Mouse (Mus musculus): Measurements from ENCODE around the gene Slc19a2. TPM values are rescaled to one million over a fixed set of nuclear protein-coding genes. Genes with fewer than 3 reads are reported as not detected.
A peak's percentile ranks its signal among the peaks of the same experiment; 100 is the strongest.

Slc19a2 gene
- polyA plus RNA-seq, 1 experiment = 6.7 TPM

DNA sequence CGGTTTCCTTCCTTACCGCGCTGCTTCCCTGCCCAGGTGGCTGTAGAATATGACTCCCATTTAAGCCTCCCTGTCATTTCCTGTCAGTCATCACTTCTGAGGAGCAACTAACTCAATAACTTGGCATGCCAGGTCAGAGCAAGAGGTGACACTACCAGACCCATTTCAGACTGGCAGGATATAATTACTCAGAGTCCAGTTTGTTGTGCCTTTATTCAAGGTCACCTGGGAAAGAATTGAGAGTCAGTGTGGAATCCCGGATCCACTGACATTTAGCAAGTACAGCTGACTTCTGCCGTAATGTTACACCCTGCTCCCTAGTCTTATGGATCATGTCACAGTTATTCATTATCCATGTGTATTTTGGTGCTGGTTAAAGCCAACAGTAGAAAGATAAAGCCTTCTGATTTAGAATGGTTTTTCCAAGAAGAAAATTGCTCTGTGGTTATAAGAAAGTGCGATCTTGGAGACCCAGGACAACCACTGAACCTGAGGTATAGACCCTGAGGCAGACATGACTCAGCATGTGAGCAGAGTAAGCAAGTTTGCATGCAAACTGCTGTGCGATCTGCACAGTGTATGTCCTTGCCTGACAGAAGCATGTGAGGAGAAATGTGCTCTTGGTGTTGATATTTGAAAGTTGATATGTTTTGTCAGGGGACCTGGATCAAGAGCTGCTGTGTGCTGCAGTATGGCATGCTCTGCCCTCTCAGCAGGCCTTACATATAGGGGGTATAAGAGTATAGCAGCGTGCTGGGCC is 1.7 kb downstream of the Slc19a2 start:
- TF ChIP-seq POLR2A (IDR thresholded peaks at IDR 0.05; ENCODE audit: borderline replicate concordance, low read depth, low read length) (no peak), CTCF (IDR thresholded peaks at IDR 0.05; ENCODE audit: low read depth, low read length) (no peak)
- H3K27ac ChIP-seq (ENCODE audit: insufficient read depth, low read depth, low read length) = no peak overlapping the region
- H3K4me3 ChIP-seq (ENCODE audit: insufficient read depth, low read length) = peak overlapping the region; percentile 97
- peaks cover 12% of the 10 kb centered on the region for H3K4me1 ChIP-seq (ENCODE audit: control insufficient read depth, insufficient read depth, low read length)

DNA sequence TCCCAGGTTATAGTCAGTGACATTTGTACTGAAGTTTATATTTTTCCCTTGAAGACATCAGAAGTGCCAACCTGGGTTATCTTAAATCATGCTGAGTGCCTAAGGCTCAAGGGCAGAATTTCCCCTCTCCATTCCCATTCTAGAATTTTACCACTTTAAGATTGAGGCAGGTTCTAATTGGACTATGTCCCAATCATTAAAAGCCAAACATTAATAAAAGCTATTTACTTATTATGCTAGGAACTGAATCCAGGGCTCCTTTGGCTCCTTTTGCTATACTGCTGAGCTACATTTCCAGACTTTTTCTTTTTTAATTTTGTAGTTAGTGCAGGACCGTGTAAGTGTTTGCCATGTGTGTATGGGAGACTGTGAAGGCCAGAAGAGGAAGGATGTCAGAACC is 2.6 kb downstream of the Slc19a2 start:
- Histone ChIP-seq H3K27ac (ENCODE audit: insufficient read depth, low read depth, low read length) (no peak overlapping the region), H3K4me3 (ENCODE audit: insufficient read depth, low read length) (no peak overlapping the region), H3K4me1 (ENCODE audit: control insufficient read depth, insufficient read depth, low read length) (peaks cover 12% of the 10 kb centered on the region)
- no peak for TF ChIP-seq POLR2A (IDR thresholded peaks at IDR 0.05; ENCODE audit: borderline replicate concordance, low read depth, low read length)
- no peak for TF ChIP-seq CTCF (IDR thresholded peaks at IDR 0.05; ENCODE audit: low read depth, low read length)

DNA sequence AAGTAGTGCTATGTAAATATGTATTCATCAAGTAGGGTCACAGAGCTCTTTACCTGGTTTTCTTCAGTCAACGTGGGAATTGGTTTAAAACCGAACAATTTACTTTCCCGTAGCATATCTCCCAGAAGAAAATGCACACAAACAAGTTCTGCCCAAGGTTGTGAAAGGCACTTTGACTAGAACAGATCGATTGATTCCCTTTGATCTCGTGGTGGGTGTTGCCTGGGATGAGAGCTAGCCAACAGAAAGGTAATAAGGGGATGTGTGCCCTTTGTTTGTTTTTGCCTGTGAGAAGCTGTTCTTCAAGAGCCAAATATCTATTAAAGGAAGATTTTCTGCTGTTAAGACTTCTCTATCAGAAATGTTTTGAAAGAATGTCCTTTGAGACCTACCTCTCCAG is 3.7 kb downstream of the Slc19a2 start:
- Histone ChIP-seq H3K4me1 (ENCODE audit: control insufficient read depth, insufficient read depth, low read length) (peaks cover 8% of the 10 kb centered on the region), H3K27ac (ENCODE audit: insufficient read depth, low read depth, low read length) (no peak overlapping the region)
- no peak for TF ChIP-seq POLR2A (IDR thresholded peaks at IDR 0.05; ENCODE audit: borderline replicate concordance, low read depth, low read length)
- TF ChIP-seq CTCF (IDR thresholded peaks at IDR 0.05; ENCODE audit: low read depth, low read length) = no peak

DNA sequence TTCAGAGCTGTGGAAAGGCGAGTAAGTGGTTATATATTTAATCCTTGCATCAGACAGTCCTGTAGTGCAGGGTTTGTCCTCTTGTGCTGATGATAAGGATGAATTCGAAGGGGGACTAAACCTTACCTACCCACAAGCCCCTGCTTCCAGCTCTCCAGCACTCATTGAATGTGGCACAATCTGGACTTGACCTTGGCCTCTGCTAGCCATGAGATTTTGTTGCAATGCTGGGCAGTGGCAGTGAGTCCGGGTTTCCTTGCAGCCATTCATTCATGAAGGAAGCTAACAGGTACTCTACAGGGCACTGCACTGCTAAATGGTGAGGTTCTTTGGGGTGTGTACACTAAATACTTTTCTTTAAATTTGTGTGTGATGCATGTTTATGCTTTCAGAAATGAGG is 6.0 kb downstream of the Slc19a2 start:
- TF ChIP-seq CTCF (IDR thresholded peaks at IDR 0.05; ENCODE audit: low read depth, low read length) (no peak), POLR2A (IDR thresholded peaks at IDR 0.05; ENCODE audit: borderline replicate concordance, low read depth, low read length) (no peak)
- Histone ChIP-seq H3K27ac (ENCODE audit: insufficient read depth, low read depth, low read length) (no peak overlapping the region), H3K4me1 (ENCODE audit: control insufficient read depth, insufficient read depth, low read length) (peaks cover 5% of the 10 kb centered on the region)

More for the DNA sequence above, 3.7 kb downstream of the Slc19a2 start:
- H3K4me3 ChIP-seq (ENCODE audit: insufficient read depth, low read length) = no peak overlapping the region

DNA sequence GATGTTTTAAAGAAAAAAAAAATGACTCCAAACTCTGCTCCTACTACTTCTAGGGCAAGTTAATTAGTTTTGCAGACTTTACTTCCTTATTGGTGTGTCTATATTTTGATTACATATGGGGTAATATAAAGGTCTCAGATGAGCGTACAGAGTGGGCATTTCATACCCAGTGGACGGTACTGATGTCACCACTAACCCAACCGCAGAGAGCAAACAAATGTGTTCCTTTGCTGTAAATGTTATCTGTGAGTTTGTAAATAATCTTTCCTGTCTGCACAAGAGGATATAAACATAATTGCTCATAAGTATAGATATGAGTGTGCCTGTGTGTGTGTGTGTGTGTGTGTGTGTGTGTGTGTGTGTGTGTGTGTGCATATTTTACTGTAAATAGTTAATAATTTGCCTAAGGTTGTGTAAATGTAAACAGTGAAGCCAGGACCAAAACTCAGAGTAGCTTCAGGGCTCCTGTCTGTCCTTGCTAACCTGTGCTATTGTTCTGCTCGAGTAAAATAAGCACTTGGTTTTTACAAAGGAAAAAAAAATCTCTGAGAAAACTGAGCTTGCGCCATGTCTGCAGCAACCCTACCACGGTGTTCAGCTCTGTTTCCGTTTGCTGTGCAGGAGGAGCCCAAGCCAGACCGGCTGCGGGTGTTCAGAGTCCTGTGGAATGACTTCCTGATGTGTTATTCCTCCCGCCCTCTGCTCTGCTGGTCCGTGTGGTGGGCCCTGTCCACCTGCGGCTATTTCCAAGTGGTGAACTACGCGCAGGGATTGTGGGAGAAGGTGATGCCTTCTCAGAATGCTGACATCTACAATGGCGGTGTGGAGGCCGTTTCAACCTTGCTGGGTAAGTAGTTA is 11.6 kb downstream of the Slc19a2 start:
- TF ChIP-seq CTCF (IDR thresholded peaks at IDR 0.05; ENCODE audit: low read depth, low read length) (no peak), POLR2A (IDR thresholded peaks at IDR 0.05; ENCODE audit: borderline replicate concordance, low read depth, low read length) (no peak)
- Histone ChIP-seq H3K27ac (ENCODE audit: insufficient read depth, low read depth, low read length) (no peak overlapping the region), H3K4me3 (ENCODE audit: insufficient read depth, low read length) (no peak overlapping the region), H3K4me1 (ENCODE audit: control insufficient read depth, insufficient read depth, low read length) (peaks cover 12% of the 10 kb centered on the region; the same call in 1 of the 2 replicates)

More for the DNA sequence above, 6.0 kb downstream of the Slc19a2 start:
- no peak overlapping the region for H3K4me3 ChIP-seq (ENCODE audit: insufficient read depth, low read length)

DNA sequence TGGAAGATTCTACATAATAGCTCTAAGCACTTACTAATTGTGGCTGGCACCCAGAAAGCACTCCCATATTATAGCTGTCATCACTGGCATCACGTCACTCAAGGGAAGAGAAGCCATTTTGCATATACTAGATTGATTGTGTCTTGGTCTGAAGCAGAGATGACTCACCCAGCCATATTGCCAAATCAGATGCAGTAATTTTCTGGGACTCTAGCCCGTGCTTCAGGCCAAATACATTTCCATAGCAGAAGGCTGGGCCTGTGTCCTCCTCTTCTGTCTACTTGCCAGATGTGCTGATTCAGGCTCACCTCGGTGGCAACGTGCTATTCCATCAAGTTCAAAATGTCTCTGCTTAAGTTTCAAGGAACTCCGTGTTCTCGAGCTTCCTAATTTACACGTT is 12.7 kb downstream of the Slc19a2 start:
- no peak for TF ChIP-seq CTCF (IDR thresholded peaks at IDR 0.05; ENCODE audit: low read depth, low read length)
- no peak for TF ChIP-seq POLR2A (IDR thresholded peaks at IDR 0.05; ENCODE audit: borderline replicate concordance, low read depth, low read length)
- Histone ChIP-seq H3K4me1 (ENCODE audit: control insufficient read depth, insufficient read depth, low read length) (peaks cover 12% of the 10 kb centered on the region; the same call in 1 of the 2 replicates), H3K4me3 (ENCODE audit: insufficient read depth, low read length) (no peak overlapping the region), H3K27ac (ENCODE audit: insufficient read depth, low read depth, low read length) (peak overlapping the region; percentile 9; the same call in 1 of the 2 replicates)

DNA sequence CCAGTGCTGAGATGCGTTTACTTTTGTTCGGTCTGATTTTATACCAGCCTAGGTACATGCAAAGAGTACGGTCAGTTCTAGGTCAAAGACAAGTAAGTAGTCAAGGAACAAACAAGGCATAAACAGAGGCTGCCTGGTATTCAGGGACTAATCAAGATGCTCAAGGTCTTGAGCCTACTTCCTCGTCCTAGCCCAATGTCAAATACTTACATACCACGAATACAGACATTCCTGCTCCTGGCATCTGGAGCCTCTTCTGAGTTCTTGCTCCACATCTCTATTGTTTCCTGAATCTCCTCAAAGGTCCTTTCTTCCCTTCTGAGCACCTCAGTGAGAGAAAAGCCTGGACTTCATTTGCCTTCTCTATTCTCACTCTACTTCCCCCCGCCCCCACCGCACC is 22.1 kb downstream of the Slc19a2 start:
- Histone ChIP-seq H3K27ac (ENCODE audit: insufficient read depth, low read depth, low read length) (no peak overlapping the region), H3K4me1 (ENCODE audit: control insufficient read depth, insufficient read depth, low read length) (peaks cover 3% of the 10 kb centered on the region; the same call in 1 of the 2 replicates), H3K4me3 (ENCODE audit: insufficient read depth, low read length) (no peak overlapping the region)
- TF ChIP-seq CTCF (IDR thresholded peaks at IDR 0.05; ENCODE audit: low read depth, low read length) = no peak
- TF ChIP-seq POLR2A (IDR thresholded peaks at IDR 0.05; ENCODE audit: borderline replicate concordance, low read depth, low read length) = no peak

DNA sequence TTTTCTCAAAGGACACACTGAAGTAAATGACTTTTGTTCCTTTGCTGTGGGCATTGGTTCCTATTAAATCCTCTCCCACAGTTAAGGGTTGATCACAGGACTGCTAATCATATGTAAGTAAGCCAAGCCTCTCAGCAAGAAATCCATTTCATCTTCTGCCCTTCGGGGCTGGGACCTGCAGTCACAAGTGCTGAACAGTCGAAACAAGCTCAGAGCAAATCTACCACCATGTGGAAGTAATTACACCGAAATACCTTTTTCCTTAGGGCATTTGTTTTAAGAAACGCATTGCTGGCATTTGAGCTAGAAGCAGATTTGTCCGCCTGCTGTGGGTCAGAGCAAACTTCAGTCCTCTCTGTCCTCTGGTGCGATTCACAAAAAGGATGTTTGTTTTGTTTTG is 24.8 kb downstream of the Slc19a2 start:
- Histone ChIP-seq H3K27ac (ENCODE audit: insufficient read depth, low read depth, low read length) (no peak overlapping the region), H3K4me3 (ENCODE audit: insufficient read depth, low read length) (no peak overlapping the region), H3K4me1 (ENCODE audit: control insufficient read depth, insufficient read depth, low read length) (peaks cover 4% of the 10 kb centered on the region; the same call in 1 of the 2 replicates)
- TF ChIP-seq POLR2A (IDR thresholded peaks at IDR 0.05; ENCODE audit: borderline replicate concordance, low read depth, low read length) = no peak
- no peak for TF ChIP-seq CTCF (IDR thresholded peaks at IDR 0.05; ENCODE audit: low read depth, low read length)

DNA sequence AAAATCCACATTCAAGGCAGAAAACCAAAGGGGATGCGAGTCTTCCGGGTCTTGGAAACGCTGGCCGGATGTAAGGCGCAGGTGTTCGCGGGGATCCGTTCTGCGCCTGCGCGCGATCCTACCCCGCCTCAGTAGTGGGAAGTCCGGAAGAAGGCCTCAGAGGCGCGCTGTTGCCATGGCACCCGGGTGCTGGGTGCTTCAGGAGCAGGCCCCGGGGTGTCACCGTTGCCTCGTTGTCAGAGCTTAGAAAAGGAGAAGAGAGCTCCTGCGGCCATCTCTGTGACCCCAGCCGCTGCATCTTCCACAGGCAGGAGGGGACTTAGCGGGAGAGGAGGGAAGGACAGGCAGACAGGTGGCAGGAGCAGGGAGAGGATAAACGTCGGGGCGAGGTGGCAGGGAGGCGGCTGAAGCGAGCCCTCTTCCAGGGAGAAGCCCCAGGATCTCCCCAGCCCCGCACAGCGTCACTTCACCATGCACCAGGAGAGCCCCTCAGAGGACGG is 26.7 kb downstream of the Slc19a2 start, which contains the start of gene Ccdc181:
Gene Ccdc181 (plus strand): TSS at position 131 of the 500 bp plus-strand sequence.
- 0 out of 2 replicates have a peak, but pooled peaks cover 2% of the 10 kb centered on the region for H3K4me1 ChIP-seq (ENCODE audit: control insufficient read depth, insufficient read depth, low read length)
- TF ChIP-seq POLR2A (IDR thresholded peaks at IDR 0.05; ENCODE audit: borderline replicate concordance, low read depth, low read length) = no peak; the same call in 1 of the 2 replicates
- TF ChIP-seq CTCF (IDR thresholded peaks at IDR 0.05; ENCODE audit: low read depth, low read length) = no peak
- peak within 1 kb of the TSS; percentile 15 for H3K27ac ChIP-seq (ENCODE audit: insufficient read depth, low read depth, low read length)
- H3K4me3 ChIP-seq (ENCODE audit: insufficient read depth, low read length) = peak within 1 kb of the TSS; percentile 67
